In genomic region chr12:65187365-65187764, GRCm38 (mm10) we compare ENCODE assay signal across 12 mouse cellular contexts. TPM values are rescaled to one million over a fixed set of nuclear protein-coding genes. Genes with fewer than 3 reads are reported as not detected.
DNase-seq lines count a peak whose midpoint lies in the region; ATAC-seq and TF ChIP-seq lines count a peak whose summit lies in the region.
"Had no signal": no experiment of that assay in that cellular context is flagged by ENCODE, and none has a peak within 500 bp of the region (broad histone marks: within the 10 kb centered on the region; RNA-seq: fewer than 3 reads in every experiment).

No protein-coding gene starts in this region.

- H3K4me1 ChIP-seq in forebrain, embryonic 14.5 days (ENCODE audit: control insufficient read depth, insufficient read depth, low read length) = no peaks in the 10 kb centered on the region
- H3K4me1 ChIP-seq in forebrain, embryonic 16.5 days (replicated peaks; ENCODE audit: control insufficient read depth, insufficient read depth, low read length) = no peaks in the 10 kb centered on the region
- H3K4me1 ChIP-seq in kidney, postnatal 0 days (replicated peaks; ENCODE audit: insufficient read depth, low read length) = no peaks in the 10 kb centered on the region
- no peaks in the 10 kb centered on the region for H3K4me1 ChIP-seq in kidney, embryonic 15.5 days
- no peaks in the 10 kb centered on the region for H3K4me1 ChIP-seq in midbrain, postnatal 0 days (ENCODE audit: insufficient read depth, low read length)
- no peaks in the 10 kb centered on the region for H3K4me1 ChIP-seq in midbrain, embryonic 13.5 days (replicated peaks)
- H3K4me1 ChIP-seq: forebrain, embryonic 10.5 days had no signal

- DNase-seq in forebrain, embryonic 14.5 days (ENCODE audit: low spot score) = peak; percentile 54
- DNase-seq in kidney, postnatal 0 days (ENCODE audit: low spot score) = peak; percentile 12
- DNase-seq in midbrain, postnatal 0 days (ENCODE audit: low spot score) = peak; percentile 80
- peak; percentile 53 for DNase-seq in retina, embryonic 14.5 days (ENCODE audit: low spot score)
- no peak for DNase-seq in gastrocnemius, postnatal 36 days
- DNase-seq: heart, postnatal 4 days; thymus, postnatal 14 days had no signal

- H3K4me2 ChIP-seq in forebrain, embryonic 14.5 days (ENCODE audit: low read length) = no peak overlapping the region
- H3K4me2 ChIP-seq in forebrain, embryonic 16.5 days (ENCODE audit: low read length) = no peak overlapping the region
- no peak overlapping the region for H3K4me2 ChIP-seq in kidney, postnatal 0 days (ENCODE audit: low read length)
- H3K4me2 ChIP-seq in kidney, embryonic 15.5 days = no peak overlapping the region
- H3K4me2 ChIP-seq in midbrain, postnatal 0 days (ENCODE audit: low read depth, low read length, poor library complexity, severe bottlenecking) = no peak overlapping the region
- no peak overlapping the region for H3K4me2 ChIP-seq in midbrain, embryonic 13.5 days (replicated peaks)

- intact Hi-C loops in gastrocnemius, postnatal 36 days (cut with DNase I) = no loop called here

- H3K9me3 ChIP-seq in forebrain, embryonic 14.5 days (replicated peaks; ENCODE audit: control insufficient read depth, low read length) = no peaks in the 10 kb centered on the region
- no peaks in the 10 kb centered on the region for H3K9me3 ChIP-seq in forebrain, embryonic 16.5 days (ENCODE audit: control insufficient read depth, low read length)
- no peaks in the 10 kb centered on the region for H3K9me3 ChIP-seq in kidney, postnatal 0 days (replicated peaks; ENCODE audit: low read length)
- H3K9me3 ChIP-seq in kidney, embryonic 15.5 days (replicated peaks) = no peaks in the 10 kb centered on the region
- no peaks in the 10 kb centered on the region for H3K9me3 ChIP-seq in midbrain, postnatal 0 days (ENCODE audit: low read length)
- H3K9me3 ChIP-seq in midbrain, embryonic 13.5 days = no peaks in the 10 kb centered on the region
- H3K9me3 ChIP-seq: forebrain, embryonic 10.5 days had no signal

- ATAC-seq in forebrain, embryonic 14.5 days = no peak
- ATAC-seq in forebrain, embryonic 16.5 days = no peak
- no peak for ATAC-seq in kidney, postnatal 0 days (replicated peaks; ENCODE audit: low FRiP score, low read depth)
- ATAC-seq in kidney, embryonic 15.5 days (replicated peaks; ENCODE audit: low FRiP score) = no peak
- ATAC-seq in midbrain, postnatal 0 days (ENCODE audit: low FRiP score) = no peak
- no peak for ATAC-seq in midbrain, embryonic 13.5 days

- H3K27me3 ChIP-seq in forebrain, embryonic 14.5 days (replicated peaks; ENCODE audit: control insufficient read depth, insufficient read depth, low read length) = no peaks in the 10 kb centered on the region
- H3K27me3 ChIP-seq in forebrain, embryonic 16.5 days (replicated peaks; ENCODE audit: control insufficient read depth, insufficient read depth, low read length) = no peaks in the 10 kb centered on the region
- no peaks in the 10 kb centered on the region for H3K27me3 ChIP-seq in kidney, postnatal 0 days (ENCODE audit: insufficient read depth, low read length)
- no peaks in the 10 kb centered on the region for H3K27me3 ChIP-seq in kidney, embryonic 15.5 days
- no peaks in the 10 kb centered on the region for H3K27me3 ChIP-seq in midbrain, postnatal 0 days (ENCODE audit: insufficient read depth, low read length)
- no peaks in the 10 kb centered on the region for H3K27me3 ChIP-seq in midbrain, embryonic 13.5 days

- 57% methylated on average over 3 of the region's 3 CpGs for WGBS in forebrain, embryonic 14.5 days
- 55% methylated on average over 3 of the region's 3 CpGs for WGBS in forebrain, embryonic 16.5 days
- 53% methylated on average over 3 of the region's 3 CpGs for whole genome bisulfite sequencing in kidney, postnatal 0 days
- WGBS in kidney, embryonic 15.5 days = 55% methylated on average over 3 of the region's 3 CpGs
- 49% methylated on average over 3 of the region's 3 CpGs for WGBS in midbrain, postnatal 0 days
- 58% methylated on average over 3 of the region's 3 CpGs for WGBS in midbrain, embryonic 13.5 days

- H3K36me3 ChIP-seq in forebrain, embryonic 14.5 days (ENCODE audit: control insufficient read depth, insufficient read depth, low read length) = no peaks in the 10 kb centered on the region
- no peaks in the 10 kb centered on the region for H3K36me3 ChIP-seq in forebrain, embryonic 16.5 days (ENCODE audit: control insufficient read depth, insufficient read depth)
- H3K36me3 ChIP-seq in kidney, postnatal 0 days (ENCODE audit: insufficient read depth, low read length) = no peaks in the 10 kb centered on the region
- no peaks in the 10 kb centered on the region for H3K36me3 ChIP-seq in kidney, embryonic 15.5 days
- no peaks in the 10 kb centered on the region for H3K36me3 ChIP-seq in midbrain, postnatal 0 days (ENCODE audit: insufficient read depth, low read length)
- no peaks in the 10 kb centered on the region for H3K36me3 ChIP-seq in midbrain, embryonic 13.5 days
- H3K36me3 ChIP-seq: forebrain, embryonic 10.5 days had no signal

- no peak overlapping the region for H3K9ac ChIP-seq in forebrain, embryonic 14.5 days (ENCODE audit: low read length)
- no peak overlapping the region for H3K9ac ChIP-seq in forebrain, embryonic 16.5 days (replicated peaks; ENCODE audit: low read depth, low read length)
- H3K9ac ChIP-seq in kidney, postnatal 0 days (ENCODE audit: low read depth, low read length) = no peak overlapping the region
- H3K9ac ChIP-seq in kidney, embryonic 15.5 days = no peak overlapping the region
- no peak overlapping the region for H3K9ac ChIP-seq in midbrain, postnatal 0 days (replicated peaks; ENCODE audit: low read length, poor library complexity, severe bottlenecking)
- H3K9ac ChIP-seq in midbrain, embryonic 13.5 days (replicated peaks) = no peak overlapping the region

- H3K4me3 ChIP-seq in forebrain, embryonic 14.5 days (ENCODE audit: low read depth, low read length) = no peak overlapping the region
- H3K4me3 ChIP-seq in forebrain, embryonic 16.5 days (replicated peaks; ENCODE audit: low read length) = no peak overlapping the region
- no peak overlapping the region for H3K4me3 ChIP-seq in kidney, postnatal 0 days (replicated peaks; ENCODE audit: low read depth, low read length)
- H3K4me3 ChIP-seq in kidney, embryonic 15.5 days (replicated peaks) = no peak overlapping the region
- H3K4me3 ChIP-seq in midbrain, postnatal 0 days (ENCODE audit: low read depth, low read length) = no peak overlapping the region
- H3K4me3 ChIP-seq in midbrain, embryonic 13.5 days (replicated peaks) = no peak overlapping the region
- H3K4me3 ChIP-seq: forebrain, embryonic 10.5 days had no signal

- H3K27ac ChIP-seq in forebrain, embryonic 14.5 days (ENCODE audit: low read depth, low read length) = no peak overlapping the region
- no peak overlapping the region for H3K27ac ChIP-seq in forebrain, embryonic 16.5 days (ENCODE audit: low read length)
- H3K27ac ChIP-seq in kidney, postnatal 0 days = no peak overlapping the region
- H3K27ac ChIP-seq in kidney, embryonic 15.5 days = no peak overlapping the region
- no peak overlapping the region for H3K27ac ChIP-seq in midbrain, postnatal 0 days (ENCODE audit: low read depth, low read length)
- H3K27ac ChIP-seq in midbrain, embryonic 13.5 days = no peak overlapping the region
- H3K27ac ChIP-seq: forebrain, embryonic 10.5 days had no signal

- TF ChIP-seq CTCF in kidney, postnatal 0 days (IDR thresholded peaks at IDR 0.05; ENCODE audit: low read depth) = peak; percentile 58
- TF ChIP-seq CTCF in midbrain, postnatal 0 days (IDR thresholded peaks at IDR 0.05) = peak; percentile 84

RNA-seq across cellular contexts. Expression of gene Mis18bp1, which starts 15.0 kb away (rescaled TPM):
- polyA plus RNA-seq in forebrain, embryonic 14.5 days (2014; fragmentation: Nextera tagmentation; extraction: Ambion mirVana) = 32.6 and 35.5 TPM in 2 replicates
- 24.6 and 31.7 TPM in 2 replicates for polyA plus RNA-seq in forebrain, embryonic 16.5 days (2015; fragmentation: Nextera tagmentation; extraction: Ambion mirVana)
- 31.0 and 31.8 TPM in 2 replicates for polyA plus RNA-seq in kidney, postnatal 0 days (2015; fragmentation: Nextera tagmentation; extraction: Ambion mirVana)
- polyA plus RNA-seq in kidney, embryonic 15.5 days (2015; fragmentation: Nextera tagmentation; extraction: Ambion mirVana) = 59.3 and 67.9 TPM in 2 replicates
- 2.6 and 4.3 TPM in 2 replicates for total RNA-seq in midbrain, postnatal 0 days (2014; rRNA removed)
- polyA plus RNA-seq in midbrain, postnatal 0 days (2015; fragmentation: Nextera tagmentation; extraction: Ambion mirVana) = 4.5 and 4.7 TPM in 2 replicates
- polyA plus RNA-seq in midbrain, embryonic 13.5 days (2015; fragmentation: Nextera tagmentation; extraction: Ambion mirVana) = 29.2 and 31.4 TPM in 2 replicates
- total RNA-seq in gastrocnemius, postnatal 36 days (2021) = under 1 TPM; 0.46 to 0.49 TPM

RNA-seq across cellular contexts. Expression of gene Wdr20rt, which starts 38.0 kb away (rescaled TPM):
- not detected in 2 replicates for polyA plus RNA-seq in forebrain, embryonic 14.5 days (2014; fragmentation: Nextera tagmentation; extraction: Ambion mirVana)
- polyA plus RNA-seq in forebrain, embryonic 16.5 days (2015; fragmentation: Nextera tagmentation; extraction: Ambion mirVana) = not detected in 2 replicates
- polyA plus RNA-seq in kidney, postnatal 0 days (2015; fragmentation: Nextera tagmentation; extraction: Ambion mirVana) = not detected in 2 replicates
- not detected in 2 replicates for polyA plus RNA-seq in kidney, embryonic 15.5 days (2015; fragmentation: Nextera tagmentation; extraction: Ambion mirVana)
- not detected in 2 replicates for total RNA-seq in midbrain, postnatal 0 days (2014; rRNA removed)
- polyA plus RNA-seq in midbrain, postnatal 0 days (2015; fragmentation: Nextera tagmentation; extraction: Ambion mirVana) = not detected in 2 replicates
- not detected in 2 replicates for polyA plus RNA-seq in midbrain, embryonic 13.5 days (2015; fragmentation: Nextera tagmentation; extraction: Ambion mirVana)
- not detected for total RNA-seq in gastrocnemius, postnatal 36 days (2021)
- total RNA-seq: heart, postnatal 4 days; liver, adult 2 months had no signal
- polyA plus RNA-seq: forebrain, embryonic 10.5 days; liver, adult 2 months had no signal

Comparison
In these comparisons a context has a peak if more than half of its experiments do, and no peak if none do; other contexts are left out.
1. DNase-seq: peak in forebrain, embryonic 14.5 days (single experiment), kidney, postnatal 0 days (single experiment), midbrain, postnatal 0 days (single experiment) and retina, embryonic 14.5 days (single experiment); none in gastrocnemius, postnatal 36 days (0 of 2).